In the genomic region with DNA sequence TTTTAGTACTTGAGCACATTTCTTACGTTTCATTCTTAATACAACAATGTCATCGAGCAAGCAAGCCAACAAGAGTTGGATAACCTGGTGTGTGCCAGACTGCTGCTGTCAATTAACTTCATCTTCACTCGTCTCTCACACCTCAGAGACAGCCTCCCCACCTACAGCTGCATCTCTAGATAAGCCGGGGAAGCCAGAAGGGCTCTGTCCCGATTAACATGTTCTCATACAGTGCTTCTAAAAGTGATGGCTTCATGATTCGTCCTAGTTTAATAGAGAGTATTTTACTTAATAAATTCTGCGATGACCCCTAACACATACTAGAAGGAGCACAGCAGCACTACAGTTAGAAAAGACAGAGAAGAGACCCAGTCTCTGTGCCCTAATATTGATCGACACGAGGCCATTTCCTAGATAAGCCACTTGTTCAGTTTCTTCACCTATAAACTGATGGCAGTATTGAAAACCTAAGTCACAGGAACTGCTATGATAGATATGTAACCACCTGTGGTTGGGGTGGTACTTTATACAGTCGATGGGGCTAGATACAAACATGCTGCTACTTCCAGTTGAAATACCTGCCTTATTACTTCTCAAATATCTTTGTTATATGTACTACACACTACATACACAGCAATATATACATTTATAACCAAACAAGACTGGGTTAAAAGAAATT, we compare ENCODE assay signal across 34 mouse cellular contexts. TPM values are rescaled to one million over a fixed set of nuclear protein-coding genes. Genes with fewer than 3 reads are reported as not detected.
DNase-seq lines count a peak whose midpoint lies in the region; ATAC-seq lines count a peak whose summit lies in the region.
"Had no signal": no experiment of that assay in that cellular context is flagged by ENCODE, and none has a peak within 500 bp of the region (broad histone marks: within the 10 kb centered on the region; RNA-seq: fewer than 3 reads in every experiment).

No protein-coding gene starts in this region.

- peak; percentile 39; the same call in 1 of the 2 replicates for ATAC-seq in intestine, embryonic 15.5 days
- ATAC-seq in intestine, embryonic 16.5 days, result no peak
- peak; percentile 98 for ATAC-seq in liver, embryonic 16.5 days (ENCODE audit: low read depth)
- ATAC-seq: inflammation-experienced regulatory T-cells, adult 6 months; midbrain, embryonic 16.5 days; Patski had no signal

- H3K4me1 ChIP-seq in intestine, embryonic 15.5 days (replicated peaks), result no peaks in the 10 kb centered on the region
- H3K4me1 ChIP-seq in intestine, embryonic 16.5 days (ENCODE audit: control insufficient read depth, insufficient read depth, low read length), result no peaks in the 10 kb centered on the region
- H3K4me1 ChIP-seq in liver, embryonic 16.5 days (ENCODE audit: control insufficient read depth, low read depth, low read length), result peaks cover 19% of the 10 kb centered on the region
- H3K4me1 ChIP-seq: embryonic facial prominence, embryonic 10.5 days; forebrain, embryonic 12.5 days; midbrain, embryonic 10.5 days; neural tube, embryonic 13.5 days had no signal

- DNase-seq in c-Kit-positive CD71-positive TER-119-negative erythroid progenitor cells, embryonic 14.5 days (ENCODE audit: low read depth), result peak; percentile 79
- peak; percentile 77 for DNase-seq in liver
- DNase-seq in urinary bladder, postnatal 4 days (ENCODE audit: low spot score in 2 of 2), result no peak
- DNase-seq in adrenal gland, postnatal 10 days, result no peak
- no peak for DNase-seq in thymus, postnatal 36 days
- DNase-seq: adrenal gland, postnatal 25 days; cerebellum, adult 11-12 months; cerebellum, postnatal 10 days; gastrocnemius, postnatal 36 days; heart, postnatal 4 days; kidney, postnatal 25 days; lung, postnatal 36 days; right cerebral cortex, adult 18-20 months; right cerebral cortex, postnatal 4 days; thymus, postnatal 14 days had no signal

- H3K27ac ChIP-seq in intestine, embryonic 15.5 days, result no peak overlapping the region
- H3K27ac ChIP-seq in intestine, embryonic 16.5 days (ENCODE audit: low read length), result no peak overlapping the region
- peak overlapping the region; percentile 95 for H3K27ac ChIP-seq in liver, embryonic 16.5 days (ENCODE audit: low read length)
- H3K27ac ChIP-seq: embryonic facial prominence, embryonic 10.5 days; forebrain, embryonic 12.5 days; hindbrain, embryonic 14.5 days; lung, embryonic 15.5 days; midbrain, embryonic 10.5 days; neural tube, embryonic 13.5 days had no signal

- peaks cover 49% of the 10 kb centered on the region for H3K36me3 ChIP-seq in intestine, embryonic 15.5 days
- peaks cover 14% of the 10 kb centered on the region for H3K36me3 ChIP-seq in intestine, embryonic 16.5 days (ENCODE audit: control insufficient read depth, insufficient read depth, low read length)
- peaks cover 72% of the 10 kb centered on the region for H3K36me3 ChIP-seq in liver, embryonic 16.5 days (ENCODE audit: control insufficient read depth, insufficient read depth)

- H3K9ac ChIP-seq in intestine, embryonic 15.5 days, result no peak overlapping the region
- no peak overlapping the region for H3K9ac ChIP-seq in intestine, embryonic 16.5 days (ENCODE audit: low read depth, low read length)
- H3K9ac ChIP-seq in liver, embryonic 16.5 days (ENCODE audit: low read depth, low read length), result peak overlapping the region; percentile 13; the same call in 1 of the 2 replicates
- H3K9ac ChIP-seq: forebrain, embryonic 12.5 days; hindbrain, embryonic 14.5 days; lung, embryonic 15.5 days; neural tube, embryonic 13.5 days had no signal

- no peak overlapping the region for H3K4me2 ChIP-seq in intestine, embryonic 15.5 days (replicated peaks)
- H3K4me2 ChIP-seq in intestine, embryonic 16.5 days (ENCODE audit: low read depth, low read length), result no peak overlapping the region
- peak overlapping the region; percentile 57 for H3K4me2 ChIP-seq in liver, embryonic 16.5 days (ENCODE audit: low read depth, low read length)
- H3K4me2 ChIP-seq: forebrain, embryonic 12.5 days; hindbrain, embryonic 14.5 days; lung, embryonic 15.5 days; neural tube, embryonic 13.5 days had no signal

- no peak overlapping the region for H3K4me3 ChIP-seq in intestine, embryonic 15.5 days (replicated peaks)
- H3K4me3 ChIP-seq in intestine, embryonic 16.5 days (ENCODE audit: low read length), result no peak overlapping the region
- H3K4me3 ChIP-seq in liver, embryonic 16.5 days (ENCODE audit: low read depth, low read length), result peak overlapping the region; percentile 23
- H3K4me3 ChIP-seq: embryonic facial prominence, embryonic 10.5 days; forebrain, embryonic 12.5 days; lung, embryonic 15.5 days; midbrain, embryonic 10.5 days; myocyte; neural tube, embryonic 13.5 days had no signal

- 91% methylated on average over 10 of the region's 10 CpGs for WGBS in intestine, embryonic 15.5 days
- WGBS in intestine, embryonic 16.5 days, result 91% methylated on average over 10 of the region's 10 CpGs
- 40% methylated on average over 10 of the region's 10 CpGs for WGBS in liver, embryonic 16.5 days (ENCODE audit: insufficient replicate concordance)

- H3K9me3 ChIP-seq in intestine, embryonic 15.5 days, result no peaks in the 10 kb centered on the region
- H3K9me3 ChIP-seq in intestine, embryonic 16.5 days (ENCODE audit: control insufficient read depth, low read length), result no peaks in the 10 kb centered on the region
- H3K9me3 ChIP-seq in liver, embryonic 16.5 days (replicated peaks; ENCODE audit: control insufficient read depth, low read length), result no peaks in the 10 kb centered on the region
- H3K9me3 ChIP-seq: embryonic facial prominence, embryonic 10.5 days; forebrain, embryonic 12.5 days; lung, embryonic 15.5 days; midbrain, embryonic 10.5 days; neural tube, embryonic 13.5 days had no signal

- H3K27me3 ChIP-seq in intestine, embryonic 15.5 days (replicated peaks), result no peaks in the 10 kb centered on the region
- no peaks in the 10 kb centered on the region for H3K27me3 ChIP-seq in intestine, embryonic 16.5 days (replicated peaks; ENCODE audit: control insufficient read depth, insufficient read depth, low read length)
- H3K27me3 ChIP-seq in liver, embryonic 16.5 days (ENCODE audit: control insufficient read depth, insufficient read depth, low read depth, low read length), result no peaks in the 10 kb centered on the region
- H3K27me3 ChIP-seq: forebrain, embryonic 12.5 days; lung, embryonic 15.5 days; neural tube, embryonic 13.5 days; Patski had no signal

RNA-seq across cellular contexts. Expression of a gene that starts 8.5 kb away (rescaled TPM):
- 44.6 and 53.2 TPM in 2 replicates for polyA plus RNA-seq in intestine, embryonic 15.5 days (2015; fragmentation: Nextera tagmentation; extraction: Ambion mirVana)
- polyA plus RNA-seq in intestine, embryonic 16.5 days (2015; fragmentation: Nextera tagmentation; extraction: Ambion mirVana), result 92.1 and 137 TPM in 2 replicates
- 0.16 and 0.96 TPM in 2 replicates for polyA plus RNA-seq in liver, embryonic 16.5 days (2015; fragmentation: Nextera tagmentation; extraction: Ambion mirVana)
- total RNA-seq in adrenal gland, postnatal 10 days (2021), result not detected
- total RNA-seq: adrenal gland, postnatal 25 days; gastrocnemius, adult 18-20 months; gastrocnemius, postnatal 36 days; heart, postnatal 4 days; layer of hippocampus, adult 8-10 months; left cerebral cortex, postnatal 36 days had no signal
- polyA plus RNA-seq: brain, embryonic 14.5 days; cortical plate, adult 2 months; forebrain, embryonic 12.5 days; heart, embryonic 16.5 days; hindbrain, embryonic 14.5 days; lung, embryonic 15.5 days; midbrain, embryonic 10.5 days; myocyte; Patski had no signal

RNA-seq across cellular contexts. Expression of a gene that starts 31.6 kb away (rescaled TPM):
- polyA plus RNA-seq in intestine, embryonic 15.5 days (2015; fragmentation: Nextera tagmentation; extraction: Ambion mirVana), result 85.9 and 103 TPM in 2 replicates
- 65.5 and 74.6 TPM in 2 replicates for polyA plus RNA-seq in intestine, embryonic 16.5 days (2015; fragmentation: Nextera tagmentation; extraction: Ambion mirVana)
- polyA plus RNA-seq in liver, embryonic 16.5 days (2015; fragmentation: Nextera tagmentation; extraction: Ambion mirVana), result 34.8 and 40.6 TPM in 2 replicates
- 10 to 100 TPM; 48.8 to 77.4 TPM for total RNA-seq in adrenal gland, postnatal 10 days (2021)

RNA-seq across cellular contexts. Expression of a gene that starts 37.6 kb away (rescaled TPM):
- 22.0 and 23.0 TPM in 2 replicates for polyA plus RNA-seq in intestine, embryonic 15.5 days (2015; fragmentation: Nextera tagmentation; extraction: Ambion mirVana)
- polyA plus RNA-seq in intestine, embryonic 16.5 days (2015; fragmentation: Nextera tagmentation; extraction: Ambion mirVana), result 11.8 and 11.9 TPM in 2 replicates
- polyA plus RNA-seq in liver, embryonic 16.5 days (2015; fragmentation: Nextera tagmentation; extraction: Ambion mirVana), result 2.9 and 3.5 TPM in 2 replicates
- 100 to 1,000 TPM; 110 to 130 TPM for total RNA-seq in adrenal gland, postnatal 10 days (2021)

RNA-seq across cellular contexts. Expression of a gene that starts 44.4 kb away (rescaled TPM):
- 2.3 TPM in 2 replicates for polyA plus RNA-seq in intestine, embryonic 15.5 days (2015; fragmentation: Nextera tagmentation; extraction: Ambion mirVana)
- 1.8 and 2.2 TPM in 2 replicates for polyA plus RNA-seq in intestine, embryonic 16.5 days (2015; fragmentation: Nextera tagmentation; extraction: Ambion mirVana)
- 0.09 and 0.14 TPM in 2 replicates for polyA plus RNA-seq in liver, embryonic 16.5 days (2015; fragmentation: Nextera tagmentation; extraction: Ambion mirVana)
- total RNA-seq in adrenal gland, postnatal 10 days (2021), result 1 to 10 TPM in 1 of 2 experiments, under 1 TPM in 1; 0.63 to 1.1 TPM

Comparison
In these comparisons a context has a peak if more than half of its experiments do, and no peak if none do; other contexts are left out.
1. DNase-seq: peak in c-Kit-positive CD71-positive TER-119-negative erythroid progenitor cells, embryonic 14.5 days (single experiment) and liver (single experiment); none in urinary bladder, postnatal 4 days (0 of 2), adrenal gland, postnatal 10 days (single experiment) and thymus, postnatal 36 days (0 of 2).
2. RNA of a gene that starts 8.5 kb away (polyA plus RNA-seq): 92.1 to 137 TPM in intestine, embryonic 16.5 days and 44.6 to 53.2 TPM in intestine, embryonic 15.5 days; 0.16 to 0.96 TPM in liver, embryonic 16.5 days; every median in the first group is over 10 times any median in the second.